Mouse (Mus musculus): ENCODE data around the gene Zfyve28. TPM values are rescaled to one million over a fixed set of nuclear protein-coding genes. Genes with fewer than 3 reads are reported as not detected.

The Zfyve28 gene
- total RNA-seq, 2 experiments from 2014 or later: 0.36 to 0.64 TPM

DNA sequence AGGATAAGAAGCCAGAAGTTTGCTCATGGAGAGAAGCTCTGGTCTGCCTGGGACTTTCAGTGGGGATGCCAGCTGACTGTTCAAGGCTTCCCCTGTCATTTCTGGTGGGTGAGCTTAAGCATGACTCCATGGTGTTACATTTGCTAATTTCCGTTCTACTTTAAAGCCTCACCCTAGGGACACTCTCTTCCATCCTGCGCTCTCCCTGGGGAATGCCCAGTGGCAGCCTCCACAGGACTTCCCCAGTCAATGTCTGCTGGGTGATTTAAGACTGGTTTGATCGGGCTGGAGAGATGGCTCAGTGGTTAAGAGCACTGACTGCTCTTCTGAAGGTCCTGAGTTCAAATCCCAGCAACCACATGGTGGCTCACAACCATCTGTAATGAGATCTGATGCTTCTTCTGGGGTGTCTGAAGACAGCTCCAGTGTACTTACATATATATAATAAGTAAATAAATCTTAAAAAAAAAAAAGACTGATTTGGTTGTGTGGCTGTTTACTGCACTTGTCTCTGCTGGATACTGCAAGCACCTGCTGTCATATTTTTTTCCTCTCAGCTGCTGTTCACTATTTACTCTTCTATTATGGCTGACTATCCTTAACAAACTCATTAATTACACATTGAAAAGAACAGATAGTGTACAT, 29.0 kb downstream of the Zfyve28 start:
- TF ChIP-seq CTCF (IDR thresholded peaks at IDR 0.05): no peak
- intact Hi-C loops (cut with DNase I): no loop called here
- no peak overlapping the region for H3K4me3 ChIP-seq
- peak; percentile 9 for DNase-seq
- no peak overlapping the region for H3K27ac ChIP-seq

DNA sequence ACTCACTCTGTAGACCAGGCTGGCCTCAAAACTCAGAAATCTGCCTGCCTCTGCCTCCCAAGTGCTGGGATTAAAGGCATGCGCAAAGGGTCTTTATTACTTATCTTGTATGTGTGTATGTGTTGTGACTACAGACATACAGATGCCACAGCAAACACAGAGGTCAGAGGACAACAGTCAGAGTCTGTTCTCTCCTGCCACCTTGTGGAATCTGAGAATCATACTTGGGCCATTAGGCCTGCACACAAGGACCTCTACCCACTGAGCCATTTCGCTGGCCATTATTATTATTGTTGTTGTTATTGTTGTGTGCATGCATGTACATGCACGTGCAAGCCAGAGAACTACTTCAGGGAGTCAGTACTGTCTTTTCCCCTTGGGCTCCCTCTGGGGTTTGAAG, 33.1 kb downstream of the Zfyve28 start:
- intact Hi-C loops (cut with DNase I): no loop called here
- TF ChIP-seq CTCF (IDR thresholded peaks at IDR 0.05): peak; percentile 57
- no peak for DNase-seq
- Histone ChIP-seq H3K27ac (no peak overlapping the region), H3K4me3 (no peak overlapping the region)

DNA sequence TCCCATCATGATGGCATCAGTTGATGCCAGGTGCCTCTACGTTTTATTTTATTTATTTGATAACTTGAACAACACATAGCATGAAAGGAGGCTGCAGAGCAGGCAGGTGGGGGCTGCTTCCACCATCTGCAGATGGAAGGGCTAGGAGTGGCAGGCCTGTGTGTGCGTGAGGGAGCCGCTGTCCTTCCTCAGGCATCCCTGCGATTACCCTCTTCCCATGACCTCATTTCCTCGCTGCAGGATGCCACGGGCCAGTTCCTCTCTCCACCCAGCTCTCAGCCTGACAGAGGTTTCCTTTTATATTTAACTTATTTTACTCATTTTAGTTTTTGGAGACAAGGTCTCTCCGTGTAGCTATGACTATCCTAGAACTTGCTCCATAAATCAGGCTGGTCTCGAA, 33.9 kb downstream of the Zfyve28 start:
- Histone ChIP-seq H3K27ac (no peak overlapping the region), H3K4me3 (no peak overlapping the region)
- TF ChIP-seq CTCF (IDR thresholded peaks at IDR 0.05): no peak
- intact Hi-C loops (cut with DNase I): loop anchor here (5.0 kb wide), 1 partner anchor 42 kb away; no protein-coding TSS in a partner anchor
- peak; percentile 4 for DNase-seq

DNA sequence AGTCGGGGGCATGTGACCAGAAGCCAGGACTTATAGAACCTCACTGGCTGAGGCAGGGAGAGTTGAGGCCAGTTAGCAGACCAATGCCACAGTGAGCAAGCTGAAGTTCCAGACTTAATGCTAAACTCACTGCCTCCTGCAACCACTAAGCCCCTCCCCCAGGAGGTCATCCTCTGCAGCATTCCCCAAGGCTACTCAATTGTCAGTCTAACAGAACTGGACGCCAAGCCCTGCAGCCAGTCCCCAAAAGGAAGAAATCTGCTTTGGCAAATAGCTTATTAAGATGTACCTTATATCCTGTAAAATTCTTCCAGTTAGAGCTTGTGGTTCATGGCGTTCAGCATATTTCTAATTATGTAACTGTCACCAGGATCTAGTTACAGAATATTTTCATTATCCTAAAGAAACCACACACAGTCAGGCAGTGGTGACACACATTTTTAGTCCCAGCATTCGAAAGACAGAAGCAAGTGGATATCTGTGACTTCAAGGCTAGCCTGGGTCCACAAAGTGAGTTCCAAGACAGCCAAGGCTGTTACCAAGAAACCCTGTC, 35.2 kb downstream of the Zfyve28 start:
- no peak for DNase-seq
- intact Hi-C loops (cut with DNase I): loop anchor here (5.0 kb wide), 1 partner anchor 41 kb away; no protein-coding TSS in a partner anchor
- TF ChIP-seq CTCF (IDR thresholded peaks at IDR 0.05): no peak
- H3K27ac ChIP-seq: no peak overlapping the region
- no peak overlapping the region for H3K4me3 ChIP-seq

DNA sequence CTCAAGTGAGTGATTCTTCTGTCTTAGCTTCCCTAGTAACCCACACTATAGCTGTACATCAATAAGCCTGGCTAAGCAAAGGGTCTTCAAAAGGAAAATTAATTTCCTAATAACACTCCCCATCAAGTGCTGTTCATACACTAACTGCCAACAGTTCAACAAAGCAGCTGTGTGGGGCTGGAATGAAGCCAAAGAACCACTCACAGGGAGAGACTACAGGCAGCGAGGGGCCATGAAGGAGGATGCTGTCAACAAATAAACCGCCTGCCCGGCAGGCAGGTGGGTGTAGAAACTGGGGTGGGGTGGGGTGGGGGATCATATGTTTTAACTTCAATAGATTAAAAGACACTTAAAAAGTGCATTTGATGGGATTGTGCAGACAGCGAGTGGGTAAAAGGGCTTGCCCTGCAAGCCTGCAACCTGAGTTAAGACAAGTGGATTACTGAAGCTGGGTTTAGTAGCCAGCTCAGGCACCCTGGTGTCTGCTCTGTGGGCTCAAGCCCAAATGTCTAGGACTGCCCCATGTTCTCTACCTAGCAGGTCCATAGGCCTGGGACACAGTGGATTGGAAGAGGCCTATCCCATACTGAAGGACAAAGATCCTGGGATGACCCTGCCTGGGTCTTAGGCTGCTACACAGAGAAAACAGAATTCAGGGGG, 35.8 kb downstream of the Zfyve28 start:
- DNase-seq: no peak
- H3K27ac ChIP-seq: no peak overlapping the region
- intact Hi-C loops (cut with DNase I): loop anchor here (5.0 kb wide), 1 partner anchor 40 kb away; no protein-coding TSS in a partner anchor
- H3K4me3 ChIP-seq: no peak overlapping the region
- TF ChIP-seq CTCF (IDR thresholded peaks at IDR 0.05): no peak

DNA sequence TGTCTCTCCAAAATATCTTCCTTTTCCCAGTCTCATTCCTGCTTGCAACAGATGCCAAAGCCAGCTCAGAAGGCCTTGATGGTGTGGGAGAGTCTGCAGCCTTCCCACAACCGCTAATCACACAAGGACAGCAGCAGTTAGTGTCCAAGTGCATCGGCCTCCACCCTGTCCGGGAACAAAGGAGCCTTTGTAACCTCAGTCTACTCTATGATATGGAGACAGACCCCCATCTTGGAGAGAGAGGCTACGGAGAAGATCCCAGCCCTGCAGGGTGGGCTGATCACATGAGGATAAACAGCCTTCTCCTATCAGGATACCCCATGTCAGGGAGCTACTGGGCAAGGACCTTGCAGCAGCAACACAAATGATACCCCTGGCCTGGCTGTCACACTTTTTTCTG, 36.5 kb downstream of the Zfyve28 start:
- no peak for TF ChIP-seq CTCF (IDR thresholded peaks at IDR 0.05)
- DNase-seq: no peak
- Histone ChIP-seq H3K4me3 (no peak overlapping the region), H3K27ac (no peak overlapping the region)
- intact Hi-C loops (cut with DNase I): loop anchor here (5.0 kb wide), 1 partner anchor 39 kb away; no protein-coding TSS in a partner anchor

DNA sequence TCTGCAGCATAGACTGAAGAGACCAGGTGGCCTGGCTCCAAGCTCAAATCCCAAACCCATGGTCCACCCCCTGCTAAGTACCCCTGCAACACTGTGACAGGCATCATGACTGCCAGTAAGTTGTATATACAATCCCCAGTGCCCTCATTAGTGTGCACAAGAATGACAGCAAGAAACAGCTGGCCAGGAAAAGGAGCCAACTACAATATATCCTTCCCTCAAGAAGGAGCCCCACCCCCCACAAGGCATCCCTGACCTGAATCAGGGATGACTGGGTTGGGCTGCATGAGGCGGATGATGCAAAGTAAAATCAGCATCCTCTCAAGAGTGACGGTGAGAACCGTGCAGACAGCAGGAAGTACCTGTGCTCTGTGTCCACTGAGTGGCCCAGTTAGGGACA, 38.2 kb downstream of the Zfyve28 start:
- intact Hi-C loops (cut with DNase I): loop anchor here (5.0 kb wide), 1 partner anchor 38 kb away; no protein-coding TSS in a partner anchor
- TF ChIP-seq CTCF (IDR thresholded peaks at IDR 0.05): no peak
- no peak overlapping the region for H3K27ac ChIP-seq
- no peak overlapping the region for H3K4me3 ChIP-seq
- DNase-seq: no peak

DNA sequence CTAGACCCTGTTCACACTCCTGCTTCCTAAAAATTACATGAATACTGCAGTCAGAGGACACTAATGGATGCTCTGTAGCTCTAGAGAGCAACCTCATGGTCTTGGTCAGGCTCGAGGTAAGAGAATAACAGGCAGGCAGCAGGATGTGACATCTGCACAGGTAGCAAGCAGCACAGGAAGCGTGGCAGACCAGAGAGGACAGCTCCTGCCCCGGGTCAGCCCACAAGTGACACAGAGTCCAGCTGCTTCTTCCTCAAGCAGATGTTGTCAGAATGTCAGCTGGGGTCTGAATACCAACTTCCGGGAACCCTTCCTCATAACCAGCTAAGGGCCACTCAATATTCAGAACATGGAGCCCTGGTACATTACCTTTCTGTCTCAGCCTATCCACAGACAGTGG, 39.1 kb downstream of the Zfyve28 start:
- Histone ChIP-seq H3K4me3 (no peak overlapping the region), H3K27ac (no peak overlapping the region)
- intact Hi-C loops (cut with DNase I): no loop called here
- DNase-seq: no peak
- TF ChIP-seq CTCF (IDR thresholded peaks at IDR 0.05): no peak

DNA sequence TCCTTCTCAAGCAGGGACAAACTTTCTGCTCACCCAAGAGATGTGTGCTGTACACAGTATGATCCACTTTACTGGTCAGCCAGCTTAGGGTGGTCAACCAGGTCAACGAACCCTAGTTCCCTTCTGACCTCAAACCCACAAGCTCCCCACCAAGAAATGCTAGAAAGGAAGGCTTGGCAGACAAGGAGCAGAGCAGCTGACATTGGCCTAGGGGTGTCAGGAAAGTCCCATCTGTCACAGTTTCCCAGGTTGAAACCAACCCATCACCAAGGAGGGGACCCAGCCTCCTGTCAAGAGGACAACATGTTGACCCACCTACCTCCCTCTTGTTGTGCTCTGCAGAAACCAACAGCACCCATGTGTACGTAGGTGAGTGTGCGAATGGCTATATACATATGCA, 41.8 kb downstream of the Zfyve28 start:
- TF ChIP-seq CTCF (IDR thresholded peaks at IDR 0.05): no peak
- no peak overlapping the region for H3K4me3 ChIP-seq
- DNase-seq: no peak
- H3K27ac ChIP-seq: no peak overlapping the region
- intact Hi-C loops (cut with DNase I): no loop called here

DNA sequence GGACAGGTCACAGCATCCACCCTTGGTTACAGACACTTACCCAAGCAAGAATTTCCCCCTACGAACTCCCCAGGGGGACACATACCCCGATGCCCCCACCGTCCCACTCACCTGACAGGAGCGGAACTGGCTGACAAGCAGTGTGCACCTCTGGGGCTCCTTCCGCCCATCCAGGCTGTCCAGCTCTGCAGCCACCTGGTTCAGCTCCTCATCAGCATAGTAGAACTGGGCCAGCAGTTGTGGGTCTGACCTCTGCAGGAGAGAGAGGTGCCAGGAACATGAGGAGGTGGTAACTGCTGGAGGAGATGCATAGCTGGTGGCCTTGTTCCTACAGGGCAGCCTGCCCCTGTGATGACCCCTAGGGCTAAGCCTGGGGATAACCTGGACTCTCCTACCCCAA, 45.2 kb downstream of the Zfyve28 start:
- peak; percentile 28 for DNase-seq
- no peak for TF ChIP-seq CTCF (IDR thresholded peaks at IDR 0.05)
- peak overlapping the region; percentile 70 for H3K27ac ChIP-seq
- intact Hi-C loops (cut with DNase I): no loop called here
- no peak overlapping the region; the same call in 1 of the 2 replicates for H3K4me3 ChIP-seq

DNA sequence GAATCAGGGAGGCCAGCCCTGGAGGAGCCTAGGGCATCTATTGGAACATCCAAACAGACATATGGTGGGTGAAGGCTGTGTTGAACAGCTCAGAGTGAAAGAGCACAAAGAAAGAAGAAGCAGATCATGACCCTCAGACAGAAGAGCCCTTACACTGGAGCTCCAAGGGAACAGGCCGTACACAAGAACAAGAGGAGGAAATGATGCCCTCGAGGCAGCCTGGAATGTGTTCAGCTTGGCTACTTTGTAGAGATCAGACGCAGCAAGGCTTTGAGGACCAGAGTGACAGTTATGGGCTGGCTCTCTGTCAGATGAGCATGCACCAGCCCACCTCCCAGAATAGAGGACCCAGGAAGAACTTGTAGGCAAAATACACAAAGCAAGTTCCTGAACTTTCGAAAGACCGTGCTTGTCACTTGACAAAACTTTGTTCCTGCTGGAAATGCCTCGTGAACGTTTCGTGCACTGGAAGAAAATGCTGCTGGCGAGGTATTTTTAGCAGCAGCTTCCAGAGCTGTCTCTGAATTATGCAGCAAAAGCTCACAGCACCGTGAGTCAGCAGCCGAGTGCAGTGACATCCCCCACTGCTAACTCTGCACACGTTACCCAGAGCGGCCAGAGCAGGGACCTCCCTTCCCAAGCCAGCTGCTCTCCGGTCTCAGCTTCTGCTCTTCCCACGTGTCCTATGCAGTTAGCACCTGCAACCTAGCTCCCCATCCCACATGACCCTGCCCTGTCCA, 45.9 kb downstream of the Zfyve28 start:
- peak; percentile 59 for DNase-seq
- peak overlapping the region; percentile 70 for H3K27ac ChIP-seq
- intact Hi-C loops (cut with DNase I): no loop called here
- peak overlapping the region; percentile 46 for H3K4me3 ChIP-seq
- no peak for TF ChIP-seq CTCF (IDR thresholded peaks at IDR 0.05)

DNA sequence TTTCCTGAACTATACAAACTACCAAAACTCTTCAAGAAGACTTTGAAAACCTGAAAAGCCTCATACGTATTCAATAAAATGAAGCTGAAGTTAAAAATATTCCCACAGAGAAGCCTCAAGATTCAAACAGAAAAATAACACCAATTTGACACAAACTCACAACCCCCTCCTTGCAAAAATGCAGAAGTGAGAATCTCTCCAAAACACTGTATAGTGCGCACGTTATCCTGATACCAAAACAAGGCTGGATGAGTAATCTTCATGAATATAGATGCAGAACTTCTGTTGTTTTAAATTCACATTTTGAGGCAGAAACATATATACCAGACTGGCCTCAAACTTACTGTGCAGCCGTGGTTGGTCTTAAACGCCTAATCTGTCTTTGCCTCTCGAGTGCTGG, 49.8 kb downstream of the Zfyve28 start:
- no peak overlapping the region for H3K4me3 ChIP-seq
- TF ChIP-seq CTCF (IDR thresholded peaks at IDR 0.05): no peak
- intact Hi-C loops (cut with DNase I): loop anchor here (5.0 kb wide), 1 partner anchor 96 kb away; no protein-coding TSS in a partner anchor

More for the DNA sequence above, 49.8 kb downstream of the Zfyve28 start:
- H3K27ac ChIP-seq: no peak overlapping the region
- no peak for DNase-seq
